Mouse (Mus musculus): Measurements from ENCODE around the gene Cenpl. TPM values are rescaled to one million over a fixed set of nuclear protein-coding genes. Genes with fewer than 3 reads are reported as not detected.
A peak's percentile ranks its signal among the peaks of the same experiment; 100 is the strongest.
"Not testable (repeated sequence)": the region's sequence is repeated elsewhere in the genome, so short reads cannot be mapped to it uniquely, and the experiment has no call there.

The Cenpl gene
- total RNA-seq (2015) (42.7 and 56.4 TPM in 2 replicates), total RNA-seq (2017) (7.7 and 13.0 TPM in 2 replicates)

- ATAC-seq (ENCODE audit: poor library complexity, severe bottlenecking): peak; percentile 86
Measured at GRCm38 (mm10) chr1:161070352-161071271, at the start of gene Cenpl, which contains the start of gene Dars2. Cenpl (plus strand) TSS chr1:161070713. Dars2 (minus strand) TSS chr1:161070658.

- no peak for ATAC-seq (ENCODE audit: poor library complexity, severe bottlenecking)
Measured at GRCm38 (mm10) chr1:161025410-161026210, 44.9 kb upstream of the Cenpl start.

GRCm38 (mm10) chr1:161027196-161027595, 43.3 kb upstream of the Cenpl start:
- peak; percentile 40; the same call in 1 of the 2 replicates for ATAC-seq (ENCODE audit: poor library complexity, severe bottlenecking)

- not testable (repeated sequence) for ATAC-seq (ENCODE audit: poor library complexity, severe bottlenecking)
Measured at GRCm38 (mm10) chr1:161028427-161028826, 42.1 kb upstream of the Cenpl start.

- ATAC-seq (ENCODE audit: poor library complexity, severe bottlenecking): no peak
Measured at GRCm38 (mm10) chr1:161030058-161030457, 40.5 kb upstream of the Cenpl start.

GRCm38 (mm10) chr1:161031881-161032280, 38.6 kb upstream of the Cenpl start:
- ATAC-seq (ENCODE audit: poor library complexity, severe bottlenecking): no peak

GRCm38 (mm10) chr1:161032345-161032744, 38.2 kb upstream of the Cenpl start:
- no peak for ATAC-seq (ENCODE audit: poor library complexity, severe bottlenecking)

- ATAC-seq (ENCODE audit: poor library complexity, severe bottlenecking): no peak
Measured at GRCm38 (mm10) chr1:161033856-161034434, 36.6 kb upstream of the Cenpl start.

GRCm38 (mm10) chr1:161034435-161035280, 35.9 kb upstream of the Cenpl start, which contains the start of gene Zbtb37:
Zbtb37 (minus strand) TSS chr1:161034849.
- peak; percentile 76 for ATAC-seq (ENCODE audit: poor library complexity, severe bottlenecking)

- peak; percentile 46 for ATAC-seq (ENCODE audit: poor library complexity, severe bottlenecking)
Measured at GRCm38 (mm10) chr1:161035281-161035785, 35.2 kb upstream of the Cenpl start.

GRCm38 (mm10) chr1:161035786-161036404, 34.6 kb upstream of the Cenpl start:
- 0 out of 2 replicates have a peak, but pooled peaks have one; percentile 3 for ATAC-seq (ENCODE audit: poor library complexity, severe bottlenecking)

- no peak for ATAC-seq (ENCODE audit: poor library complexity, severe bottlenecking)
Measured at GRCm38 (mm10) chr1:161036411-161036841, 34.1 kb upstream of the Cenpl start.

GRCm38 (mm10) chr1:161037026-161037425, 33.5 kb upstream of the Cenpl start:
- ATAC-seq (ENCODE audit: poor library complexity, severe bottlenecking): no peak

- no peak for ATAC-seq (ENCODE audit: poor library complexity, severe bottlenecking)
Measured at GRCm38 (mm10) chr1:161037599-161037998, 32.9 kb upstream of the Cenpl start.

- no peak for ATAC-seq (ENCODE audit: poor library complexity, severe bottlenecking)
Measured at GRCm38 (mm10) chr1:161038004-161038403, 32.5 kb upstream of the Cenpl start.

- ATAC-seq (ENCODE audit: poor library complexity, severe bottlenecking): no peak
Measured at GRCm38 (mm10) chr1:161038968-161039721, 31.4 kb upstream of the Cenpl start.

GRCm38 (mm10) chr1:161039741-161040425, 30.6 kb upstream of the Cenpl start:
- ATAC-seq (ENCODE audit: poor library complexity, severe bottlenecking): no peak

- ATAC-seq (ENCODE audit: poor library complexity, severe bottlenecking): no peak
Measured at GRCm38 (mm10) chr1:161040426-161040770, 30.1 kb upstream of the Cenpl start.

All from megakaryocyte, adult 5-6 weeks (primary cell).